Mouse (Mus musculus) neutrophil, adult 83 days (primary cell): ENCODE data around the gene Cdkn2aip. TPM values are rescaled to one million over a fixed set of nuclear protein-coding genes. Genes with fewer than 3 reads are reported as not detected.

ENCODE experiments used
- total RNA-seq, 2 experiments: library from RNA; stranded (reverse); gene quantifications; one replicate each; pipeline ENCODE4 v1.2.4; 2023

Cdkn2aip gene
- 10 to 100 TPM; 17.7 to 21.3 TPM for total RNA-seq

DNA sequence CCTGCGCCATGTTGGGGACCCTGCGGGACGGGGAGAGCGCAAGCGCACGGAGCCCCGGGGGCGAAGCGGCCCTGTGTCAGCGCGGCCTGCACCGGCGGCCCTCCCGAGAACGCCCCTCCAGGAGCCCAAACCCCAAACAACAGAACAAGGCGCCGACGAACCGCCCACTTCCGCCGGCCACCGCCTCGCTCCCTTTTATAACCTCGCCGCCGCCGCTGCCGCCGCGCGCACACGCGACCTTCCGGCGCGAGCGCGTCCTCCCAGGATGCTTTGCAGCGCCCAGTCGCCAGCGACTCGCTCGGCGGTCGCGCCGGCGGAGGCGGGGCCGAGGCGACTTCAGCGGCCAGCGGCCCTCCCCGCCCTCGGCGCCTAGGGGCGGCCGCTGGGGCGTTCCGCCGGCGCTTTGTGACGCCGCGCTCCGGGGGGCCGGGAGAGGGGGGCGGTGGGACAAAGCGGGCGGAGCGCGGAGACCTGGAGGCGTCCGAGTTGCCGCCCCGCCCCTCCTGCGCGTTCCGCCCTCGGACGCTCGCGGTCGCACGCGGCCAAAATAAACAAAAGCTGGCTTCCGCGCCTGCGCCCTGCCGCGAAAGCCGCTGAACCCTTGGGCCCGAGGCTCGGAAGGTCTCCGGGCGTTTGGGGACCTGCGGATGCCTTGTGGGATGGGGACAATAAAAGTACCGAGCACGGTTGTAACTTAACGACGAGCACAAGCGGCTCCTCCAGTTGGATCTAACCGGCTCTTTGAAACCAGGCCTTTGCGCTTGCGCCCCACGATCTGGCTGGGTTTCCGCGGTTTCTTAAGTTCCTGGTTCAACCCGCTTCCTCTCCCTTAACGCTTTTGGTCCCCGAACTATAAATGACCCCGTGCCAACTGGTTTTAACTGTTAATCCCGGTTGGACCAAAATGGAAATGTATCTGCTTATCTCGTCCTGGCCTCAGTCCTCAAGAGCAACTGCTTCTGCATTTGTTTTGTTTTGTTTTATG is at the start of gene Cdkn2aip:
Cdkn2aip (minus strand) TSS at position 172 of the 985 bp plus-strand sequence.

GRCm38 (mm10) chr8:47674777-47675710 is 38.7 kb downstream of the Cdkn2aip start, which contains the start of gene Ing2:
Ing2 (minus strand) TSS chr8:47675556.

Other genes starting within 250 kb of the Cdkn2aip start
- 10 to 100 TPM; 30.4 to 31.3 TPM for gene Trappc11, start 180.5 kb downstream of the Cdkn2aip start, total RNA-seq
- gene Rwdd4a, start 180.3 kb downstream of the Cdkn2aip start, total RNA-seq = 10 to 100 TPM; 10.5 to 13.7 TPM
- gene Ing2, start 38.4 kb downstream of the Cdkn2aip start, total RNA-seq = 10 to 100 TPM; 34.9 to 50.5 TPM
- not detected for gene Cldn24, start 108.2 kb upstream of the Cdkn2aip start, total RNA-seq
- not detected for gene Cldn22, start 110.5 kb upstream of the Cdkn2aip start, total RNA-seq